Mouse (Mus musculus): Measurements from ENCODE around the gene Blvra. TPM values are rescaled to one million over a fixed set of nuclear protein-coding genes. Genes with fewer than 3 reads are reported as not detected.

The Blvra gene
- polyA plus RNA-seq, 1 experiment from 2014 or later: 44.3 TPM

DNA sequence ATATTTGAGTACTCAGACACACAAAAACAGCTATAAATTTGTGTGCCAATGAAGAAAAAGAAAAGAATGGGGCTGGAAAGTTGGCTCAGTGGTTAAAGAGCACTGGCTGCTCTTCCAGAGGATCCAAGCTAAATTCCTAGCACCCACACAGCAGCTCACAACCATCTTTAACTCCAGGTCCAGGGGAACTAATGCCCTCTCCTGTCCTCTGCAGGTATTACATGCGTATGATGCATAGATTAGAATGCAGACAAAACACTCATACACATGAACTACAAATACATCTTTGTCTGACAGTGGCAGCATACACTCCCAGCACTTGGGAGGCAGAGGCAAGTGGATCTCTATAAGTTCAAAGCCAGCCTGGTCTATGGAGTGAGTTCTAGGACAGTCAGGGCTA is 69.1 kb downstream of the Blvra start:
- H3K9ac ChIP-seq (replicated peaks; ENCODE audit: low read depth): no peak overlapping the region
- H3K27me3 ChIP-seq (replicated peaks; ENCODE audit: insufficient read depth, low read length): no peaks in the 10 kb centered on the region
- no peak overlapping the region for H3K4me2 ChIP-seq (replicated peaks; ENCODE audit: low read depth, low read length)
- WGBS: 100% methylated on average over 1 of the region's 1 CpGs
- H3K27ac ChIP-seq (ENCODE audit: low read length): no peak overlapping the region
- ATAC-seq (no peak), DNase-seq (ENCODE audit: low spot score) (no peak)
- no peaks in the 10 kb centered on the region for H3K9me3 ChIP-seq (ENCODE audit: low read length)
- TF ChIP-seq EP300 (IDR thresholded peaks at IDR 0.05) (no peak), CTCF (IDR thresholded peaks at IDR 0.05) (peak; percentile 30; the same call in 1 of the 2 replicates)
- peaks cover 4% of the 10 kb centered on the region; the same call in 1 of the 2 replicates for H3K36me3 ChIP-seq (ENCODE audit: insufficient read depth, low read length)
- H3K4me3 ChIP-seq (ENCODE audit: low read depth, low read length): no peak overlapping the region
- peaks cover 6% of the 10 kb centered on the region; the same call in 1 of the 2 replicates for H3K4me1 ChIP-seq (ENCODE audit: insufficient read depth, low read depth, low read length)

DNA sequence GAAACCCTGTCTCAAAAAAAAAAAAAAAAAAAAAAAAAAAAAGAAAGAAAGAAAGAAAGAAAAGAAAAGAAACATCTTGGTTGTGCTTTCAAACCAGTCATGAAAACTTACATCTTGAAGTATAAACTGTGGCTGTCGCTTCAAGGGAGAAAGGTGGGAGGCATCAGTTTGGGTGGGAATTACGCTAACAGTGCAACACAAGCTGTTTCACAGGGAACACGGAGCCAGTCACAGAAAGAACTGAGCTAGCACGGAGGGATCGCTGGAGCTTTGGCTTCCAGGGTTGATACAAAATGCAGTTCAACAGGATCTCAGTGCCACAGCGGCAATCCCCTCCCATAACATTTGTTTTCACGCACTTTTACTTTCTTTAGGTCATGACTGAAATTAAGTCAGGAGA is 69.5 kb downstream of the Blvra start:
- no peak overlapping the region for H3K27ac ChIP-seq (ENCODE audit: low read length)
- H3K4me2 ChIP-seq (replicated peaks; ENCODE audit: low read depth, low read length): no peak overlapping the region
- no peaks in the 10 kb centered on the region for H3K9me3 ChIP-seq (ENCODE audit: low read length)
- 95% methylated on average over 7 of the region's 7 CpGs for WGBS
- DNase-seq (ENCODE audit: low spot score) (no peak), ATAC-seq (no peak)
- peaks cover 4% of the 10 kb centered on the region; the same call in 1 of the 2 replicates for H3K36me3 ChIP-seq (ENCODE audit: insufficient read depth, low read length)
- TF ChIP-seq CTCF (IDR thresholded peaks at IDR 0.05): no peak
- no peak for TF ChIP-seq EP300 (IDR thresholded peaks at IDR 0.05)
- no peaks in the 10 kb centered on the region for H3K27me3 ChIP-seq (replicated peaks; ENCODE audit: insufficient read depth, low read length)
- H3K4me3 ChIP-seq (ENCODE audit: low read depth, low read length): no peak overlapping the region
- peaks cover 6% of the 10 kb centered on the region; the same call in 1 of the 2 replicates for H3K4me1 ChIP-seq (ENCODE audit: insufficient read depth, low read depth, low read length)
- no peak overlapping the region for H3K9ac ChIP-seq (replicated peaks; ENCODE audit: low read depth)

DNA sequence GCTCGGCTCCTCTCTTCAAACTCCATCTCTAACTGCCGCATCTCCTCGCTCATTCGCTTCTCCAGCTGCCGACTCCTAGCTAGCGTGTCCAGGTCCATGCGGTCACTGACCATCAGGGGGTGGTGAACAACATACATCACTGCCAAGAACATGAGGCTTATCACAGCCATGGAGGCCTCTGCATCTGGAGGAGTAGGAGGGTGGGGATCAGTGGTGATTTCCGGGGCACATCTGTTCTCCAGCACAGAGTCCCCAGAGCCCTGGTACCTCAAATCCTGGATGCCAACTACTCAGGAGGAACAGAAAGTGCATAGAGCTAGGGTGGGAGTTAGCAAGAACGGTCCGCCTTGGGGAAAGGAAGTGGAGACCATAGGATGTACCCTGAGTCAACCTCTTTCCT is 71.6 kb downstream of the Blvra start:
- Histone ChIP-seq H3K4me2 (replicated peaks; ENCODE audit: low read depth, low read length) (peak overlapping the region; percentile 82), H3K27ac (ENCODE audit: low read length) (no peak overlapping the region), H3K4me1 (ENCODE audit: insufficient read depth, low read depth, low read length) (peaks cover 6% of the 10 kb centered on the region; the same call in 1 of the 2 replicates), H3K36me3 (ENCODE audit: insufficient read depth, low read length) (peaks cover 4% of the 10 kb centered on the region; the same call in 1 of the 2 replicates), H3K9me3 (ENCODE audit: low read length) (no peaks in the 10 kb centered on the region), H3K9ac (replicated peaks; ENCODE audit: low read depth) (no peak overlapping the region), H3K4me3 (ENCODE audit: low read depth, low read length) (no peak overlapping the region; the same call in 1 of the 2 replicates), H3K27me3 (replicated peaks; ENCODE audit: insufficient read depth, low read length) (no peaks in the 10 kb centered on the region)
- DNase-seq (ENCODE audit: low spot score) (no peak), ATAC-seq (no peak)
- WGBS: 76% methylated on average over 10 of the region's 10 CpGs
- no peak for TF ChIP-seq EP300 (IDR thresholded peaks at IDR 0.05)
- no peak for TF ChIP-seq CTCF (IDR thresholded peaks at IDR 0.05)

DNA sequence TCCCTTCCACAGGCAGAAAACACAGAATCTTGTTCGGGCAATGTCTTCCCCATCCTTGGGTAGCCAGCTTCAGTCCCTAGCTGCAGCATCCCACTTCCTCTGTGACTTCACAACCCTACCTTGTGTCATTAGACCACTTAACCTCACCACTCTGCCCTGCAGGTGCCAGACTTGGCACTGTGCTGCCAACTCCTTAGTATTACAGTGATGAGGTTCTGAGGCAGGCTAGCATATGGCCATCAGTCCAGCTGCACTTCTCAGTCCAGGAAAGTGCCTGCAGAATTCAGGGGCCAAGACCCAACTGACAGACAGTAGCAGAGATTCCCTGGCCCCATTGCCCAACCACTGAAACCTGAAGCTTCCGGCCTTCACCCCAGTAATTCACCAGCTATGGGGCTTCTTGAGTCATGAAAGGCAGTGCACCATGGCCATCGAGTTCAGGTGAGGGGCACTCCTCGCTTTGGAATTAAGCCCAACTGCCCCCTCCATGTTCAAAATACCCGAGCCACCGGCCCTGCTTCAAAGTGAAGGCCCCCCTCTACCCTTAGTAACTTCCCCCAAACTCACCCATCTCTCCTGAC is 72.2 kb downstream of the Blvra start:
- Histone ChIP-seq H3K4me2 (replicated peaks; ENCODE audit: low read depth, low read length) (peak overlapping the region; percentile 82), H3K4me3 (ENCODE audit: low read depth, low read length) (peak overlapping the region; percentile 56), H3K27me3 (replicated peaks; ENCODE audit: insufficient read depth, low read length) (no peaks in the 10 kb centered on the region), H3K27ac (ENCODE audit: low read length) (no peak overlapping the region), H3K9me3 (ENCODE audit: low read length) (no peaks in the 10 kb centered on the region), H3K9ac (replicated peaks; ENCODE audit: low read depth) (peak overlapping the region; percentile 55), H3K4me1 (ENCODE audit: insufficient read depth, low read depth, low read length) (peaks cover 6% of the 10 kb centered on the region; the same call in 1 of the 2 replicates), H3K36me3 (ENCODE audit: insufficient read depth, low read length) (peaks cover 4% of the 10 kb centered on the region; the same call in 1 of the 2 replicates)
- DNase-seq (ENCODE audit: low spot score) (no peak), ATAC-seq (peak; percentile 1; the same call in 1 of the 2 replicates)
- TF ChIP-seq EP300 (IDR thresholded peaks at IDR 0.05) (no peak), CTCF (IDR thresholded peaks at IDR 0.05) (no peak)
- WGBS: 12% methylated on average over 6 of the region's 6 CpGs

DNA sequence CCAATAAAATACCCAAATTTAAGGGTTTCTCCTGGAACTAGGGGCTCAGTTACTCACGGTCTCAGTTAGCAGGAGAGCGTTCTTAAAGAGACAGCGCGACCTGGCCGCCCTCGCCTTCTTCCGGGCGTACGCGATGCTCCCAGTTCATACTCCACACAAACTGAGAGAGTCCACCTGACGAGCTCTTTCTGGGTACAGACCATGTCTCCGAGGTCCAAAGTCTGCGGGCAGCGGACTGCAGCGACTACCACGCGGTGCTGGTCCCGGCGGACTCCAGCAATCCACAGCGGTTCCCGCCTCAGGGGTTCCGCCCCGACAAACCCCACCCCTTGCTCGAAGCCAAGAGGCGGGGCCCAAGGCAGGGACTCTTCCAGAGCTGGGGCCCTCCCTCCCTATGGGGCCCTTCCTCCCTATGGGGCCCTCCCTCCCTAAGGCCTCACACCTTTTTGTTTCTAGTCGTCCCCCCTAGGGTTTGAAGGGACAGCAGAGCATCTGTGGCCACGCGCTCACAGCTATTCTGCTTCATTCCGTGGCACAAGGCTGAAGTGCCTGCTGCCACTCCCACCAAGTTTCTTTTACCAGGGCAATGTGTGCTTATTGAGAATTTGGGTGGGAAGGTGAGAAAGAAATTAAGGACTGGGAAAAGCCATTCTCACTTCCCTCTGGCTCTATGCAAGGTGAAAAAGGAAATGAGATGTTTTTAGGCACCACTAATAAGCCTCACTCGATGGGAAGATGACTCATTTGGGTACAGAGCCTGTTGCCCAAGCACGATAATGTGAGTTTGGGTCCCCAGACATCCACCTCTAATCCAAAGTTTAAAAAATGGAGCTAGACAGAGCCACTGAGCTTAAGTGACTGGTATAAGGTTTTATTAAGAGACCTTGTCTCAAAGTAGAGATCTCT is 72.9 kb downstream of the Blvra start, which contains the start of gene Itpripl1:
TSS of gene Itpripl1 (minus strand) at position 285 of the 906 bp plus-strand sequence.
- H3K36me3 ChIP-seq (ENCODE audit: insufficient read depth, low read length): peaks cover 4% of the 10 kb centered on the region; the same call in 1 of the 2 replicates
- H3K4me1 ChIP-seq (ENCODE audit: insufficient read depth, low read depth, low read length): peaks cover 6% of the 10 kb centered on the region; the same call in 1 of the 2 replicates
- no peak within 1 kb of the TSS for H3K27ac ChIP-seq (ENCODE audit: low read length)
- WGBS: 3% methylated on average over 31 of the region's 31 CpGs
- TF ChIP-seq EP300 (IDR thresholded peaks at IDR 0.05) (no peak), CTCF (IDR thresholded peaks at IDR 0.05) (no peak)
- peak within 1 kb of the TSS; percentile 82 for H3K4me2 ChIP-seq (replicated peaks; ENCODE audit: low read depth, low read length)
- H3K9ac ChIP-seq (replicated peaks; ENCODE audit: low read depth): peak within 1 kb of the TSS; percentile 55
- H3K27me3 ChIP-seq (replicated peaks; ENCODE audit: insufficient read depth, low read length): no peaks in the 10 kb centered on the region
- DNase-seq (ENCODE audit: low spot score) (peak; percentile 78), ATAC-seq (peak; percentile 95)
- peak within 1 kb of the TSS; percentile 56 for H3K4me3 ChIP-seq (ENCODE audit: low read depth, low read length)
- H3K9me3 ChIP-seq (ENCODE audit: low read length): no peaks in the 10 kb centered on the region

DNA sequence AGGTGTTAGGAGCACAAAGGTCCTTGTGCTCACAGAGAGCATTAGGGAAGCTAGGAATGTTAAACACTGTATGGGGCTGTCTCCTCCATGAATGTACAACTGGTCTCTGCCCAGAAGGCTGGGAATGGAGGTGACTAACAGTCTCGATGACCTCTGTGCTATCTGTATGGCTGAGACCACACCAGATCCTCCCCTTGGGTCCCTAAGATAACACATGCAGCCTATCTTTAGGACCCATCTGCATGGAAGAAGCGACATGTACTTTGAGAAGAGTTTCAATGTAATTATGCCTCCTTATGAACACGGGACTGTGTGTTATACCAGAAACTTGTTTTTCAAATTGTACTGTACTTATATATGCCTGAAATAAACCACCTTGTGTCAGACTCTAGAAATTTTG is 75.2 kb downstream of the Blvra start:
- Histone ChIP-seq H3K27ac (ENCODE audit: low read length) (no peak overlapping the region), H3K4me1 (ENCODE audit: insufficient read depth, low read depth, low read length) (peaks cover 6% of the 10 kb centered on the region; the same call in 1 of the 2 replicates), H3K36me3 (ENCODE audit: insufficient read depth, low read length) (peaks cover 1% of the 10 kb centered on the region; the same call in 1 of the 2 replicates), H3K27me3 (replicated peaks; ENCODE audit: insufficient read depth, low read length) (no peaks in the 10 kb centered on the region), H3K9me3 (ENCODE audit: low read length) (no peaks in the 10 kb centered on the region), H3K4me3 (ENCODE audit: low read depth, low read length) (no peak overlapping the region), H3K4me2 (replicated peaks; ENCODE audit: low read depth, low read length) (no peak overlapping the region), H3K9ac (replicated peaks; ENCODE audit: low read depth) (no peak overlapping the region)
- TF ChIP-seq EP300 (IDR thresholded peaks at IDR 0.05) (no peak), CTCF (IDR thresholded peaks at IDR 0.05) (no peak)
- ATAC-seq (no peak), DNase-seq (ENCODE audit: low spot score) (no peak)
- 79% methylated on average over 3 of the region's 3 CpGs for WGBS

Small RNA genes within 50 kb of the gene (microRNA-seq; reads per million reads assigned to microRNA genes)
- gene Gm24081: not detected

Other genes with a start within 250 kb of the Blvra start
- 35.3 and 38.6 TPM in 2 replicates for gene Trpm7, start 194.4 kb upstream of the Blvra start, polyA plus RNA-seq (2015; fragmentation: Nextera tagmentation; extraction: Ambion mirVana)
- gene Sppl2a, start 137.4 kb upstream of the Blvra start, polyA plus RNA-seq (2015; fragmentation: Nextera tagmentation; extraction: Ambion mirVana): 36.0 and 43.6 TPM in 2 replicates
- gene Ap4e1, start 61.9 kb upstream of the Blvra start, polyA plus RNA-seq (2015; fragmentation: Nextera tagmentation; extraction: Ambion mirVana): 4.8 and 5.5 TPM in 2 replicates
- gene Ncaph, start 63.3 kb downstream of the Blvra start, polyA plus RNA-seq (2015; fragmentation: Nextera tagmentation; extraction: Ambion mirVana): 13.4 and 17.7 TPM in 2 replicates
- gene Itpripl1, start 72.8 kb downstream of the Blvra start, polyA plus RNA-seq (2015; fragmentation: Nextera tagmentation; extraction: Ambion mirVana): 21.5 and 24.5 TPM in 2 replicates
- 1.9 and 2.0 TPM in 2 replicates for gene 1810024B03Rik, start 137.6 kb downstream of the Blvra start, polyA plus RNA-seq (2015; fragmentation: Nextera tagmentation; extraction: Ambion mirVana)
- 18.8 and 20.5 TPM in 2 replicates for gene Snrnp200, start 137.7 kb downstream of the Blvra start, polyA plus RNA-seq (2015; fragmentation: Nextera tagmentation; extraction: Ambion mirVana)
- 54.4 and 61.4 TPM in 2 replicates for gene Ciao1, start 177.2 kb downstream of the Blvra start, polyA plus RNA-seq (2015; fragmentation: Nextera tagmentation; extraction: Ambion mirVana)
- gene Tmem127, start 177.2 kb downstream of the Blvra start, polyA plus RNA-seq (2015; fragmentation: Nextera tagmentation; extraction: Ambion mirVana): 30.4 and 32.9 TPM in 2 replicates
- gene Stard7, start 199.6 kb downstream of the Blvra start, polyA plus RNA-seq (2015; fragmentation: Nextera tagmentation; extraction: Ambion mirVana): 34.2 and 37.9 TPM in 2 replicates